Mouse (Mus musculus) kidney, postnatal 25 days (tissue): ENCODE results near the gene Cd9.

Source experiments
- DNase-seq, 2 experiments: peaks; one replicate each; pipeline ENCODE4 v3.0.0; 2021; ENCODE audit warnings: mixed read lengths in 2 of 2

The Cd9 gene

DNA sequence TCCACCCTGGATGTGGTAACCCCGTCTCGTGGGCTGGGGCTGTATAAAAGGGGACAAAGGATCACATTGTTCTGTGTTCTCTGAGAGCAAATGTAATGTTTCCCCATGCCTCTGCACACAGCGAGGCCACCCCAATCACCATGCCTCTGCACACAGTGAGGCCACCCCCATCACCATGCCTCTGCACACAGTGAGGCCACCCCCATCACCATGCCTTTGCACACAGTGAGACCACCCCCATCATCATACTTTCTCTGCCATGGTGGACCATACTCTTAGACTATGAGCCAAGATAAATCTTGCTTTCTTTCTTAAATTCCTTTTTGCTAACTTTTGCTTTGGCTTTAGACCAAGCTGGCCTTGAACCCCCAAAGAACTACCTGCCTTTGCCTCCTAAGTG lies 61.3 kb downstream of the Cd9 start:
- DNase-seq: no peak

- DNase-seq: no peak
Observed at GRCm38 (mm10) chr6:125432522-125432921, 62.1 kb downstream of the Cd9 start.

- DNase-seq: no peak
Observed at GRCm38 (mm10) chr6:125430982-125431381, 63.6 kb downstream of the Cd9 start.

DNA sequence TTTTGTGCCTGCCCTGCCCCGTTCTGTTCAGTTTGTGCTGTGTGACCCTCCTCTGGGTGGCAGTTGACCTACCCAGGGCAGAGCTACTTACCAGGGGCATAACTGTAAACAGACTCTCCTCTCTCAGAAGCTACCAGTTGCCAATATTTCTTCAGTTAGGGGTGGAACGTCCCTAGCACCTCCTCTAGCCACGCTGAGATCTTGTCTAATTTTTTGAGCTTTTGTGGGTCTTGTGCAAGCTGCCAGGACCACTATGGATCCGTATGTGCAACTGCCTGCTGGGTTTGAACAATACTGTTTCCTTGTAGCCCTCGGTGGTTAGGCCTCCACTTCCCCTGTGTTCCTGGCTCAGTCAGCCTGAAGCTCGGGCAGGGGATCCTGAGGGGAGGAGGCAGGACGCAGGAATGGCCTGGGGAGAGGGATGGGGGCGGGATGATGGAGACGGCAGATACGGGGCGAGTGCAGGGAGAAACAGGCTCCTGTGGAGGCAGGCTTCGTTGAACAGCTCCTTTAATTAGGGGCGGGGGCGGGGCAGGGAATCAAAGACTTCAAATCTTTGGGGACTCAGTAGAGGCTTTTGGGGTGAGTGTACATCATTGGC lies 64.1 kb downstream of the Cd9 start:
- no peak for DNase-seq

- DNase-seq: no peak
Observed at GRCm38 (mm10) chr6:125429741-125430140, 64.8 kb downstream of the Cd9 start.

GRCm38 (mm10) chr6:125426383-125427360 lies 67.9 kb downstream of the Cd9 start:
- peak; percentile 83 to 86 for DNase-seq

GRCm38 (mm10) chr6:125425205-125426090 lies 69.1 kb downstream of the Cd9 start:
- no peak for DNase-seq

DNA sequence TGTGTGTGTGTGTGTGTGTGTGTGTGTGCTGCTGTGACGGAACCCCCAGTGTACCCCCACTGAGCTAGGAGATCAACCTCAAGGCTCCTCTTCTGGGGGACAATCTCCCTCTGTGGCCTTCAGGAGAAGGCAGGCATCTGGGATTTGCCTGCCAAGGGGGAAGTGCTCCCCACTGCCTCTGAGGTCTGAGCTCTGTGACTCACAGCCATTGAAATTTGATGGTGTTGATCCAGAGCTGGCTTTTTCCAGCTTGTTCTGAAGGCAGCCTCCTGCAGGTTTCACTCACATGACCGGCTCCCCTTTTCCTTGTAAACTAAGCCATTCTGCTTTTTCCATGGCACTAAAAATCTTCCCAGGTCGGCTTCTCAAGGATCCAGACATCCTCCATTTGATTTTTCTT lies 70.4 kb downstream of the Cd9 start:
- peak; percentile 16 to 63 for DNase-seq

DNA sequence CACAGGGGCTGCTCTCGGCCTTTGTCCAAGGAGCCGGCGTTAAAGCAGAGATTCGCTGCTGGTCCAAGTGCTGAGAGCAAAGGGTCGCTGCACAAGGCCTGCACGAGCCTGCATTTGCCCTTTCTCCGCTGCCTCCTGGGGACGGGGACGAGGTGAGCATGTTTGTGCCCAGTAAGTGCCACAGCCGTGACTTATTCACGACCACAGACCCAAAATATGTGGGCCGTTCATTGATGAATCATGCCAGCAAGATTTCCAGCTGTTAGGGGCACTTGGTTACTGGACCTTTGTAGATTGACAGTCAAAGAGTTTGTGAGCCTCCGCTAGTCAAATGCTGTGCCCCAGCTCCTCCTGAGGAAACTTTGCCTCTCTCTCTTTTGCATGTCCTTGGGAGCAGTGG lies 71.1 kb downstream of the Cd9 start:
- DNase-seq: no peak

DNA sequence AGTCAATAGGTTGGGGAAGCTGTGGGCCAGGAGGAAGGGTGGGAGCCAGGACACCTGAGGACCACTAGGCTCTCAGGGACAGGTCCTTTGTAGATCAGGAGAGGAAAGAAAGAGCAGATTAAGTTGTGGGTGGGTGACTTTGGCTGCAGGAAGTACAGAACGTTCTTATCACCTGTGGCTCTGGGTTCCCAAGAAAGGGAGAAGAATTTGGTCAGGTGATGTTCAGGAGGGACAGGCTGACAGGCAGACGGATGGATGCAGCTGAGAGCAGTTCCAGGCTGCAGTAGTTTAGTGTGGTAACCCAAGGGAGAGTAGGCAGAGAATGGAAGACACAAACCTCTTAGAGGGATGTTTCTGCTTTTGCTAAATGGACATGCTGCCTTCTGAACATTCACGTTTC lies 71.5 kb downstream of the Cd9 start:
- no peak for DNase-seq

GRCm38 (mm10) chr6:125422051-125422822 lies 72.4 kb downstream of the Cd9 start:
- peak; percentile 83 to 85 for DNase-seq

GRCm38 (mm10) chr6:125420458-125421063 lies 74.0 kb downstream of the Cd9 start:
- DNase-seq: peak in 1 of 2 experiments; percentile 44

GRCm38 (mm10) chr6:125418744-125419143 lies 75.8 kb downstream of the Cd9 start:
- peak; percentile 70 to 82 for DNase-seq

DNA sequence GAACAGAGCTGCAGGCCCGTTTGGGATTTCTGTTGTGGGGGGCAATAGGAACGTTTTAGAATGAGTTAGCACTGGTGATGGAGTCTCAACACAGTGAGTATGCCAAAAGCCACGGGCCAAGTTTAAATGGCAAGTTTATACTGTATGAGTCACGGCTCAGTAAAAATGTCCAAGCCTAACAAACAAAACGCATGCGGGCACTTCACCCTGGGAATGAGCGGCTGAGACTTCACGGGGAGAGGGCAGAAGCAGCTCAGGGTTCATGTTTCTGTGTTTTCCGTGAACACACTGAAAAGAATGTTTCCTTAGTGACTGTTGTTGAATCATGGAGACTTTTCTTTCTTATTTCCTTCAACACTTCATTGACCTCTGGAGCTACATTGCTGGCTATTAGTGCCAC lies 81.3 kb downstream of the Cd9 start:
- DNase-seq: peak in 1 of 2 experiments; percentile 41

DNA sequence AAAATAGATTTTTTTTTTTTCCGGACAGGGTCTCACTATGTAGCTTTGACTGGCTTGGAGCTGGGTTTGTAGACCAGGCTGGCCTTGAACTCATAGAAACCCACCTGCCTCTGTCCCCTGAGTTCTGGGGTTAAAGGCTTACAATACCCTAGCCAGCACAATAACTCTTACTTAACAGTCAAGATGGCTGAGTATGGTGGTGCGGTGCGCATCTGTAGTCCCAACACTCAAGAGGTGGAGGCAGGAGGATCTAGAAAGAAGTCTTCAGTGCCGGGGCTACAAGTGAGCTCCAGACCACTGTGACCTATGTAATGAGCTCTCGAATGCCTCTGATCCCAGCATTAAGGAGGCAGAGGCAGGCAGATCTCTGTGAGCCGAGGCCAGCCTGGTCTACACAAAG lies 82.9 kb downstream of the Cd9 start:
- DNase-seq: no peak

GRCm38 (mm10) chr6:125410995-125411547 lies 83.5 kb downstream of the Cd9 start:
- peak in 1 of 2 experiments; percentile 31 for DNase-seq

DNA sequence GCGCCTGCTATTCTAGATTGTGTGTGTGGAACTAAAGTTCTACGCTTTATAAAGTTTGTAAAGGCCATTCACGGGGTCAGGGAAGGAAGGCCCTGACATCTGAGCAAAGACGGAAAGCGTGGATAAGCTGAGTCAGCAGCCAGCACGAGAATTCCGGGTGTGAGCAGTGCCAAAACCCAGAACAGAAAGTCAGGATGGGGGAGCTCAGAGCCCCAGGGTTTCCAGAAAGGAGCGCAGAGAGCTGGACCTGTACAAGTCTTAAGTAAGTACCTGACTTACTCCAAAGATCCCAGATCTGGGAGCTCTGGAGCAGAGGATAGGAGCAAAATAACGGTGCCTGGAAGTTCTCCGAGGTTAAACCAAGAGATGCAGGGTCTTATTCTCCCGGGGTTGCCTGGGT lies 84.0 kb downstream of the Cd9 start:
- DNase-seq: peak in 1 of 2 experiments; percentile 17
